Mouse (Mus musculus) gastrocnemius, adult 8-10 months (tissue): ENCODE data around the gene Snd1. TPM values are rescaled to one million over a fixed set of nuclear protein-coding genes. Genes with fewer than 3 reads are reported as not detected.

Experiments used
- DNase-seq, 2 experiments: peaks; one replicate each; pipeline ENCODE4 v3.0.0; 2022; ENCODE audit warnings: low spot score in 2 of 2
- total RNA-seq, 4 experiments: library from RNA; stranded (reverse); gene quantifications; 2 replicates each; pipeline ENCODE4 v1.2.4; 2022

Gene Snd1
- 10 to 100 TPM; 42.6 to 54.4 (median 50.1) TPM for total RNA-seq

GRCm38 (mm10) chr6:28474839-28475238 lies at the start of gene Snd1:
Gene Snd1, plus strand, starts transcription at chr6:28475139.
- no peak for DNase-seq

DNA sequence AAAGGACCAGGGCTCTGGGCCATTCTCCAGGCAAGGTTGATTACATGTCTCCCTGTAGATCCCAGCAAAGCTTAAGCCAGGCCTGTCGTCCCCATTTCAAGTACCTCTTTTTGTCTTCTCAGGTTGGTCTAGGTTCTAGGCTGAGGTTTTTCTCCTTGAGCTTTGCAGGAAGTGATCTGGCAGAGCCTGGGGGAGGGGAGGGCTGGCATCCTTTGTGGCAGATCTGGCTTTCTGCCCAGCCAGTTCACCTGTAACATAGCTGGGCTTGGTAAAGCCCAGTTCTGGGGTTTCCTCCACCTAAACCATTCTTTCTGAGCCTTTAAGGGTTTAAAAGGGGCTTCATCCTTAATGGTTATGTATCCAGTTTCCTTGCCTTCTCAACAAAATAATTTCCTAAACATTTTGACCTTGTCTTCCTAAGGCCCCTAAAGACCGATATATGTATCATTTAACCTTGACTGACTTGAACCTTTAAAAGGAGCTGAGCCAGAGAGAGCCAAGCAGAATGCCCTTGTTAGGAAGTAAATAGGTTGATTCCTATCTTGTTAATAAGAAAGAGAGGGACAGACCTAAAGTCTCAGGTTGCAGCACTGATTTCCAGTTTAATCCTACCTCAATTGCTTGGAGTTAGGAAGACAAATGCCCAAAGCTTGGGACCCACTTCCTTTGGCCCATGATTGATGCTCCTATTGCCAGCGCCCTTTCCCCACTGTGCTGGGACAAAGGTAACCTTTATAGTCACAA lies 47.7 kb upstream of the Snd1 start, which contains the start of gene Fscn3:
TSS of gene Fscn3 (plus strand) at position 694 of the 744 bp plus-strand sequence.
- no peak for DNase-seq

GRCm38 (mm10) chr6:28428290-28428689 lies 46.6 kb upstream of the Snd1 start, which contains the start of gene Gcc1:
Gene Gcc1, minus strand, starts transcription at chr6:28428390.
- DNase-seq = no peak

- DNase-seq = no peak
Measured at GRCm38 (mm10) chr6:28429870-28430269, 45.1 kb upstream of the Snd1 start.

GRCm38 (mm10) chr6:28430795-28431537 lies 44.0 kb upstream of the Snd1 start:
- no peak for DNase-seq

DNA sequence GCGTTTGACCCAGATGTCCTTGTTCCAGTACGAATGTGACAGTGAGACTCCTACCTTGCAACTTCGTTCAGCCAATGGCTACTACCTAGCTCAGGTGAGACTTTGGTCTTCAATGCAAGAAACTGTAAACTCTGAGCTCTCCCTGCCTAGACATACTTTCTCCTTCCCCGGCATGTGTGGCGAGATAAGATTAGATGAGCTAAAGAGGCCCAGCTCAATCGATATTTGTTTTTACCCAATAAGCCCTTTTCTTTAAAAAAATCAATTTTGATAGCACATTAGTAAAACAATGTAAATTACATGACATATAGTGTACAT lies 43.4 kb upstream of the Snd1 start:
- no peak for DNase-seq

DNA sequence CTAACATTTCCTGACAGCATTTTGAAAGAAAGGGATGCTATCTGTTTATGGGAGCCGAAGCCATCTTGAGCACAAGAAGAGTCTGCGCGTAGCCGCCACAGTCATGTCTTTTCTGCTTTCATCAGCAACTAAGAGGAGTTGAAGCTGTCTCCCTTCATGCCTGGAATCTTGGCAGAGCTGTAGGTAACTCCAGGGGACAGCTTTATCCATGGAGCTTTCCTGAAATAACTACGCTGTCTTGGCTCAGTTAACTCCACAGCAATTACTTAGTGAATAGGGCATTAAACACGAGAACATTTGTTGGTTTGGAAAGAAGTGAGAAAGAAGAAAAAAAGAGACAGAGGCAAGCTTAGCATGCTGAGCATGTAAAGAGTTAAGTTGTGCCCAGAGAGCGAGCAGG lies 27.0 kb upstream of the Snd1 start:
- no peak for DNase-seq

DNA sequence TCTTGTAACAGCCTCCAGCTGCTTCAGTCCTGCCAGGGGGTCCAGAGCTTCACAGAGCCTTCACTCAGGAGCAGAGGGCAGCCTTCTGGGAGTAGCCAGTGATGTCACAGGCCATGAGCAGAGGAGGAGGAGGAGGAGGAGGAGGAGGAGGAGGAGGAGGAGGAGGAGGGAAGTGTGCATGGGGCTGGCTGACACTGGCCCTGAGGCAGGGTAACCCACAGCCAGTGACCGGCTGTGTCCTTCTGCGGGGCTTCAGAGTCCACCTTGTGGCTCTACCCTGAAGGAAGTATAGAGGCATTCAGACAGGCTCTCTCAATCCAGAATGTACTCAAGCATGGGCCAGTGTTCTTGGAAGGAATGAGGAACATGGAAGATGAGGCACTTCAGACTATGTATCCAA lies 25.7 kb upstream of the Snd1 start, which contains the start of gene Pax4:
TSS of gene Pax4 (minus strand) at position 101 of the 400 bp plus-strand sequence.
- DNase-seq = no peak

GRCm38 (mm10) chr6:28450481-28450880 lies 24.5 kb upstream of the Snd1 start:
- DNase-seq = no peak

DNA sequence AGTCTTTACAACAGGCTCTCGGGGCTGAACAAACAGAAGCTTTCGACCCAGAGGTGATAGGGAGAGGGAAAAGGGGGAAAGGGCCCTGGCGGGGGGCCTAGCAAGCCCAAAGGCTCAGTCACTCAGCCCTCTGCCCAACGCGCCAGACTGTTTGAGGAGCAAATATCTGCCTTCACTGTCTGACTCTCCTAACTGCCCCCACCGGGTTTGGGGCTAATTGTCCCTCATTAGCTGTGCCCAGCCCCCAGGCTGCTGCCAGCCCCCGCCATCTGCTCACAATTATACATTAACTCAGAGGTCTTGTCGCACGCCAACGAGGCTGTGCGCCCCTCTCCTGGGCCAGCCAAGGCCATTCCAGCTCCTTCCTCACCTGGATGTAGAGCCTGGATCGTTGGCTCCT lies 24.0 kb upstream of the Snd1 start:
- DNase-seq = no peak

GRCm38 (mm10) chr6:28459221-28459668 lies 15.7 kb upstream of the Snd1 start:
- no peak for DNase-seq

- DNase-seq = peak; percentile 23 to 49
Measured at GRCm38 (mm10) chr6:28460534-28460933, 14.4 kb upstream of the Snd1 start.

- no peak for DNase-seq
Measured at GRCm38 (mm10) chr6:28464630-28465029, 10.3 kb upstream of the Snd1 start.

DNA sequence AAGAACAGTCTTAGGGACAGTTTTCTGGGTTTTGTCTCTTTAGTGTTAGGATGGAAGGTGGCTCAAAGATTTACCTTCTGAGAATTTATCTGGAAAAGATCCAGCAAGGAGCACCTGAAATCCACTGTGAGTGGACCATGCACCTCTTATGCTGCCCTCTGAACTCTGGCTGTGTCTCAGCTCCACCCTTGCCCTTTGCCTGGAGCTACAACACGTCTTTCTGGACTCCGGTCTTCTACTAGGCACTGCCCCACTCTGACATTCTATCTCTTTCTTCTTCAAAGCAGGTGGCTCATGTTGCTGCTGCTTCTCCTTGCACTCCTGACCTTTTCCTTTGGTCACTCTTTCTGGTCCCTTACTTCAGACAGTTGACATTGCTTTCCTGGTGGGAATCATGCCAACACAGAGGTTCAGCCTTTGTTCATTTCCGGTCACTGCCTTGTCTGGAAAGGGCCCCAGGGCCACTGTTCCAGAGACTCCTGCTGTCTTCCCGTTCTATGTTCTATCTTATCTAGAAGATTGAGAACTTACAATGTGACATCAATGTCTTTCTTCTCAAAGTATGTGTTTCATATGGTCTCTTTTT lies 4.8 kb upstream of the Snd1 start:
- DNase-seq = no peak

DNA sequence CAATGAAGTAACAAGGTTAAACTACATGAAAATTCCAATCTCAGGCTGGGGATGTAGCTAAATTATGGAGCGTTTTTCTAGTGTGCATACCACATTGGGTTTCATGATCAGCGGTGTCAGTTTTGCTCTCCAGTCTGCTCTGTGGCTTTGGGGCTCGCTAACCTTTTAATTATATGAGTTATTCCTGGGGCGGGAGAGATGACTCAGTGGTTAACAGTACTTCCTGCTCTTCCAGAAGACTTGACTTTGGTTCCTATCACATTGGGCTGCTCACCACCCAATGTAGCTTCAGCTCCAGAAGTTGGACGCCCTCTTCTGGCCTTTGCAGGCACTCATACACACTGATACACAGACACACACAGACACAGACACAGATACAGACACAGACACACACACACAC lies 4.3 kb upstream of the Snd1 start:
- DNase-seq = no peak

GRCm38 (mm10) chr6:28471284-28472035 lies 3.5 kb upstream of the Snd1 start:
- no peak for DNase-seq

GRCm38 (mm10) chr6:28474211-28474610 lies 728 bp upstream of the Snd1 start:
- DNase-seq = no peak

- DNase-seq = peak; percentile 99 to 100
Measured at GRCm38 (mm10) chr6:28479865-28480751, 5.2 kb downstream of the Snd1 start.

GRCm38 (mm10) chr6:28480752-28481492 lies 6.0 kb downstream of the Snd1 start:
- DNase-seq = no peak
